Mouse (Mus musculus) frontal cortex, postnatal 36 days (tissue): ENCODE data around the gene Zfp609.
"Not testable (repeated sequence)": the region's sequence is repeated elsewhere in the genome, so short reads cannot be mapped to it uniquely, and the experiment has no call there.

Experiments used
- DNase-seq, 2 experiments: peaks; one replicate each; pipeline ENCODE4 v3.0.0; 2022; ENCODE audit warnings: low spot score in 2 of 2

Zfp609 gene

DNA sequence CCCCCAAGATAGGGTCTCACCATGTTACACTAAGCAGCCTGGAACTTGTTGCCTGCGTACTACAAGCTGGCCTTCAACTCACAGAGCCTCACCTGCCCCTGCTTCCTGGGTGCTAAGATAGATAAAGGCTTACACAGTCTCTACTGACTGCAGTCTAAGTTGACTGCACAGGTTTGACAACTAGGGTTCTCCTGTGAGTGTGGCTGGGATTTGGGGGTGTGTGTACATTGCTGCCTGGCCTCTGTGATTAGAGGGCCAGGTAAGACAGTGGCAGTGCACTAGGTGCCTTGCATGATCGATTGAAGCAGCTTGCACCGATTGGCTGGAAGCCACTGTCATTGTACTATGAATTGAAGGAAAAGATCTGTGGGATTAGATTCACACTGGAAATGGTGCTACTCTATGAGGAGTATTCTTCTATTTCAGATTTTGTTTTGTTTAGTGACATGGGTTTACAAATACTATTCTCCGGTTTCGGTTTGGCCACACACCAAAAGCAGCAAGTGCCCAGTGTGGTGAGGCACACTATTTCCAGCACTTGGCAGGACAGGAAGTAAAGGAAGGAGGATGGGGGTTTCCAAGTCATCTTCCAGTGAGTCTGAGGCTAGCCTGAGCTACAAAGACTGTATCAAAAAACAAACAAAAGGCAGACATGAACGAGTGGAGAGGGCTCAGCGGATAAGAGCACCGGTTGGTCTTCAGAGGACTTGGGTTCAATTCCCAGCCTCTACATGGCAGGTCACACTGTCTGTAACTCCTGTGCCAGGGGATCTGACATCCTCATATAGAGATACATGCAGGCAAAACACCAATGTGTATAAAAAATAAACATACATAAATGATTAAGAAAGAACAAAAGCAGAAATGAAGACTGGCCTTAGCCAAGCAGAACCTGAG is 151.7 kb downstream of the Zfp609 start:
- no peak for DNase-seq

- no peak for DNase-seq
Observed at GRCm38 (mm10) chr9:65672996-65673395, 154.4 kb downstream of the Zfp609 start.

DNA sequence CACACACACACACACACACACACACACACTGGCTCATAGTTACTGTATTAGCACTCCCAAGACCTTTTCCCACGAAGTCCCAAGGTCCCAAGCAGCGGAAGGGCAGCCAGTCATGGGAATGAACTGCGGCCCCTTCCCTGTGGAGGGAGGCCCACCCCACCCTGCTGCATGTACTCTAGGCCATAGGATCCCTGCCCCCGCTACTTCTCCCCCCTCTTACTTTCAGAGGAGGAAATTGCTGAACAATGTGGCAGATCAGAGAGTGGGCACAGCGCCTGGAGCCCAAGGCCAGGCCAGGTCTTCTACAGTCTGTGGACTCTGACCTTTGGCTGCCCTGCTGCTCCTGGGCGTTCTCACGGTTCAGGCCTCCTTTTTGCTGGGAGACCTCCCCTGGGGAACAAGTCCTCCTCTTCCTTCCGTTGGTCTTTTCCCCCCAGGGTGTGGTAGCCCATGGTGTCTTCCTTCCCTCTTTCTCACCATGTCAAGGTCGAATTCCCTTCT is 155.9 kb downstream of the Zfp609 start:
- DNase-seq = no peak

DNA sequence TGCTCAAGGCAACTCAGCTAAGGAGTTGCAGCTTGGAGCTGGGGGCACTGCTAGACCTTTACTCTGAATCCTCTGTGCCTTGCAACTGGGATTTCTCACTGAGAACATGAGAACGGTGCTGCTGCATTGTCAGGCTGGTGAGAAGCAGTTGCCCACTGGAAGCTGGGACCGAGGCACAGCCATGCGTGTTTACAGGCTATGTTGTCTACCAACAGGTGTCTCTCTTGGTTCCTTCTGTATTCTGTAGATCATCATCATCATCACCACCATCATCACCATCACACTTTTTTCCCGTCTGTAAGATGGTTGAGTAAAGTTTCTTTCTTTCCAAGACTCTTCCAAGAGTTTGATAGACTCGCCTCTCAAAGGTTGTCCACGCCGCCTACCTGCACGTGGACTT is 159.7 kb downstream of the Zfp609 start, which contains the start of gene Oaz2:
Gene Oaz2 (plus strand): TSS at position 301 of the 400 bp plus-strand sequence.
- no peak for DNase-seq

- peak; percentile 22 to 46 for DNase-seq
Observed at GRCm38 (mm10) chr9:65666042-65666441, 161.3 kb downstream of the Zfp609 start.

DNA sequence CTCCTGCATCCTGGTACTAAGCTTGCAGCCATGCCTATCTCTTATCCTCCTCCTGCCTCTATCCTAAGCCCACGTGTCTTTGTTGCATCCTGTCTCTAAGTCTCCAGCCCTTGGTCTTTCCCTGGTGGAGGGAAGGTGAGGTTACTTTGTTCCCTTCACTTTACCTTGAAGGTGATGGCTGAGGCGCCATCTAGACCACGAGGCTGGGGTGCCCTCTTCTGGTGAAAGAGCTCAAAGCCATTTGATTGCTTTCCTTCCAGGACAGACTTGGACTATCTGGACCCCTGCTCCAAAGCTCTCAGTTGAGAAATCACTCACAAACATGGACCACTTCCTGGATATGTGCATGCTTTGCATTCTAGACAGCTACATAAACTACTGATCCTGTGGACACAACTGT is 163.2 kb downstream of the Zfp609 start:
- DNase-seq = peak; percentile 67 to 70

DNA sequence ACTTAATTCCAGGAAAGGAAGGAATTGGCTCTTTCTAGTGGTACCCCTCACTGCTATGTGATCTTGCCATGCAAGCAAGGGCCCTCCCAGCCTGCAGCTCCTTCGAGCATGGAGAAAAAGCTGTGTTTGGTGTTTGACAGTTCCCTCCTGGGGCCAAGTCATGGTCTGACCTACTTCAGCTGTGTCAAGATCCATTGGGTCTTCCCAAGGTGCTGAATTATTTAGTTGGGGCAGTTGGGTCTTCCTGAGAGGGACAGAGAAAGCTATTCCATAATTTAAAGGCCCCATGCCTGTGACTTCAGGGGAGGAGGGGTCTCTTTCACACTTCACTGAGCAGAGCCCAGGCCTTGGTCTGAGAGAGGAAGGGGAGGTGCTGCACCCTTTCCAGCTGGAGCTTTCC is 165.9 kb downstream of the Zfp609 start:
- DNase-seq = no peak

GRCm38 (mm10) chr9:65661029-65661428 is 166.3 kb downstream of the Zfp609 start:
- no peak for DNase-seq

- DNase-seq = no peak
Observed at GRCm38 (mm10) chr9:65657218-65657617, 170.1 kb downstream of the Zfp609 start.

DNA sequence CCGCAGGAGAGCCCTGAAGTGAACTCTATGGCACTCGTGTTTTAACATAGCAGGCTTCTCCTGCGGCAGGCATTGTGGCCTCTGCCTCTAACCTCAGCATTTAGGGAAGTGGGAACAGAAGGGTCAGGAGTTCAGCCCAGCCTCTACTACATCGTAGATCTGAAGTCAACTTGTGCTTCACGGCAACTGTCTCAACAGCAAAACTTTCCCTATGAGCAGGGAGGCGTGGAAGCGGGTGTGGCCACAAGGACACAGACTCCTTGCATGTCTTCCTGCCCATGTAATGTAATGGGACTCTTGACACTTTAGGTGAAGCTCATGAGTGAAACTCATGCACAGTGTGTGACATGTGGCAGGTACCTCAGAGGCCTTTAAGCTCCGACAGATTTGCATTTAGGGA is 171.8 kb downstream of the Zfp609 start:
- DNase-seq = no peak

DNA sequence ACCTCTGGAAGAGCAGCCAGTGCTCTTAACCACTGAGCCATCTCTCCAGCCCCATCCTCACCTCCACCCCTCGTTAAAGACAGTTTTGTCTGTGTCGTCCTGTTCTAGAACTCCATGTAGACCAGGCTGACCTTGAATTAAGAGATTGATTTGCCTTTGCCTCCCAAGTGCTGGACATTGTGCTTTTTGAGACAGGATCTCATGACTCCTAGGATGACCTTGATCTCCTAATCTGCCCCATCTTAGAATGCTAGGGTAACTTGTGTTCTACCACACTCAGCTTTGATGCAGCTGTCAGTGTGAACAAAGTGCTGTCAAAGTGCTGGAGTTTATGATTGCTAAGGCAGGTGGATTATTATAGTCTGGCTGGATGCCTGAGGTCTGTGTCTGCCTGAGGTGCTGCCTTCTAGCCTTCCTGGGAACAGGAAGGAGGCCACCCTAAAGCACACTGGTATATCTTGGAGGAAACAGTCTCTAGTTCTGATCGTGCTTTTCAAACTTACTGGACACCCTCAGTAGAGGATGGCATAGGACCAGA is 172.6 kb downstream of the Zfp609 start:
- DNase-seq = no peak

DNA sequence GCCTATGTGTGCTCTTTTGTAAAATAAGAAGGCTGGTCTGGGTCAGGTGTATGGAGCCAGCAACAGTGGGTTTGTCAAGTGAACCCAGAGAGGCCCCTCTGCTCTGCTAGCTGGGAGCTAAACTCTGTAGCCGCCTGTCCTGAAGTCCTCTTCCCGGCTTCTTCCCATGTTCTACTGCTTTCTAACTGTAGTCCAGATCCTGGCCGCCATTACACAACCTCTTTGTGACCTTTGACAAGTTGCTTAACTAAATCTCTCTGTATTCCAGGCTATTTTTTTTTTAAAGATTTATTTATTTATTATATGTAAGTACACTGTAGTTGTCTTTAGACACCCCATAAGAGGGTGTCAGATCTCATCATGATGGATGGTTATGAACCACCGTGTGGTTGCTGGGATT is 173.6 kb downstream of the Zfp609 start:
- DNase-seq = no peak

DNA sequence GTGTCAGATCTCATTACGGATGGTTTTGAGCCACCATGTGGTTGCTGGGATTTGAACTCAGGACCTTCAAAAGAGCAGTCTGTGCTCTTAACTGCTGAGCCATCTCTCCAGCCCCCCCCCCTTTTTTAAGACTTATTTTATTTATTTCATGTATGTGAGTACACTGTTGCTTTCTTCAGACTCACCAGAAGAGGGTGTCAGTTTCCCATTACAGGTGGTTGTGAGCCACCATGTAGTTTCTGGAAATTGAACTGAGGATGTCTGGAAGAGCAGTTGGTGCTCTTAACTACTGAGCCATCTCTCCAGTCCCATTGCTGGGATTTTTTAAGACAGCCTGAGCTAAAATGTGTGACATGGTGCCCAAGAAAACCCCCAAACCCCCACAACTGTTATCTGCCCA is 175.4 kb downstream of the Zfp609 start:
- DNase-seq = not testable (repeated sequence)

DNA sequence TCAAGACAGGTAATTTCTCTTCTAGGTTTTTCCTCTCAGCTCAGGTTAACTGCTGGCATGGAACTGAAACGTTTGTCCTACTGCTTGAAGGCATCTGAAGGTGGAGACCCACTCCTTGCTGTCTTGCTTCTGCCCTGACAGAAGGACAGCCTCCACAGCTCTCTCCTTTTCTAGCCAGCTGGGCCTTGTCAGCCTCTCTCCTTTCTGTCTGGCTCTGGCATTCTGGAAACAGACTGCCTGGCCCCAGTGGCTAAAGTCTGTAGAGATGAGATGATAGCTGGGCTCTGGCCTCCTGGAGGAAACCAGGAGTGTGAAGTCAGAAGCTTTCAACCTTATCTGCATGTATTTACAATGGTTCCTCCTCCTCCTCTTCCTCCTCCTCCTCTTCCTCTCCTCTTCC is 177.4 kb downstream of the Zfp609 start:
- DNase-seq = no peak

DNA sequence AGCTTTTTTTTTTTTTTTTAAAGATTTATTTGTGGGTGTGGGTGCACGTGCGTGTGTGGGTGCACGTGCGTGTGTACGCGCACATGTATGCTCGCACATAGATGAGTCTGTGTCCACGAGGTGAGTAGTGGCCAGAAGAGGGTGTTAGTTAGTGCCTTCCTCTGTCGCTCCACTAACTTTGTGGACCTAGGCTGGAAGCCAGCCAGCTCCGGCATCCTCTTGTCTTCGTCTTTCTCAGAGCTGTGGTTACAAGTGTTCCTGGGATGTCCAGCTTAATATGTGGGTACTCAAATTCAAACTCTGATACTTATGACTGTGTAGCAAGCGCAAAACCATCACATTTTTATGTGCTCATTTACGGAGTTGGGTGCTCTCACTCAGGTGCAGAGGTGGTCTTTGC is 178.6 kb downstream of the Zfp609 start:
- DNase-seq = no peak

DNA sequence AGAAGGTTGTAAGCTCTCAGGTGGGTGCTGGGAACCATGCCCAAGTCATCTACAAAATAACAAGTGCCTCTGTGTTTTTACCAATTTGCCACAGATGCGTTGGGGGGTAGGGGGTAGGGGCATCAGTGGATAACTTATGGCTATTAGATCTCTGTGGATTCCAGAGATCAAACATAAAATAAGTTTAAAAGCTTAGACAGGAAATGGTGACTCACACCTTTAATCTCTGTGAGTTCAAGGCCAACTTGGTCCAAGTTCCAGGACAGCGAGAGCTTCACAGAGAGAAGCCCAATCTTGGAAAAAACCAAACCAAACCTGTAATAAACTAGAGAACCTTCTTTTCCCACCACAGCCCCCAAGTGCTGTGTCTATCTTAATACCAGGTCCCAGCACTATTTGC is 180.6 kb downstream of the Zfp609 start:
- DNase-seq = no peak

GRCm38 (mm10) chr9:65645984-65646383 is 181.4 kb downstream of the Zfp609 start:
- no peak for DNase-seq

DNA sequence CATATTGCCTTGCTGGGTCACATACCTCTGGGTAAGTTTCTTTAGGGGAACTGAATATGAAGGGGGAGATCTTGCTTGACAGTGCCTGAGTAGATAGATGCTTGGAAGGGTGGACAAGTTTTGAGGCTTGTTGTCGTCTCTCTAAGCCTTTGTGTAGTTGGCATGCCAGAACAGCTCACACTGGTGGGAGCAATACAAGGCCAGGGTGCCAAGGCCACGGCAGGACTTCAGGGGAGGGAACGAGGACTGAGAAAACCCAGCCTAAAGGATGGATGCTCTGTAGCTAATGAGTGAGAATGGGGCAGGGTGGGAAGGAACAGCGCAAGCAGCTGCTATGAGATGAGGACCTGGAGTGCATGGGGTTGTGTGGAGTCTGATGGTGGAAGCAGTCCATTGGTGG is 182.4 kb downstream of the Zfp609 start:
- DNase-seq = no peak

DNA sequence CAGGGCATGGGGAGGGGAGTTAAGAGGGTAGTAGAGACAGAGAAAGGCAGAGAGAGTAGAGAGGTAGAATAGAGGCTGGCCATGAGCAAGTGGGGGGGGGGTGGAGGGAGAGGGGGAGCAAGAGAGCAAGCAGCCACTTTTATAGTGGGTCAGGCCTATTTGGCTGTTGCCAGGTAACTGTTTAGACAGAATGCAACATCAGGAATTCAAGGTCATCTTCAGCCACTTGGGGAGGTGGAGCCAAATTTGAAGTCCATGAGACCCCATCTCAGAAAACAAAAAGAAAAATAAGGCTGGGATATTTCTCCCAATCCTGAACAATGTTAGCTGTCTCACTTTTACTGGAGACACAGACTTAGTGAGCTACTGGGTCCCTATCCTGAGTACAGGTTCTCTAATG is 184.8 kb downstream of the Zfp609 start:
- DNase-seq = no peak
